Mouse (Mus musculus): Measurements from ENCODE around the gene Naa16. TPM values are rescaled to one million over a fixed set of nuclear protein-coding genes. Genes with fewer than 3 reads are reported as not detected.

The Naa16 gene
- polyA plus RNA-seq, 1 experiment, result 0.28 TPM

DNA sequence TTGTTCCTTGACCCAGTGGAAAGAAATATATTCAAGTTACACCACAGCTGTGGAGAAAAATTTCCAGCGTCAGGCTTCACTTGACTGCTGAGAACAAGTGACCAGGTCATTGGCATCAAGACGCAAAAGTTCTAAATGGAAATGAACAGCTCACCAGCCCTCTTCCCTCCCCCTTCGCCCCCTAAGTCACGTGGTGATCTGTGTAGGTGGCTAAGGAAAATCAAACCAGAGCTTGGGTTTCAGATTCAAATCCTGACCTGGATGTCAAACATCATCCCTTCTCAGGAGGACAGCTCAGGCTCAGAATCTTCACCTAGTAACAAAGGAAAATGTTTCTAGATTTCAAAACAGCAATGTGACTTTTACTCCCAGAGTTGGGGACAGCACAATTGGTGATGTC, 91.3 kb downstream of the Naa16 start:
- WGBS, result 46% methylated on average over 4 of the region's 4 CpGs
- no peak overlapping the region for H3K27ac ChIP-seq (ENCODE audit: insufficient read depth, low read depth, low read length)
- 0 out of 2 replicates have a peak, but pooled peaks cover 5% of the 10 kb centered on the region for H3K27me3 ChIP-seq (ENCODE audit: control insufficient read depth, insufficient read depth, low read length)
- H3K36me3 ChIP-seq (ENCODE audit: control insufficient read depth, insufficient read depth, low read length), result no peaks in the 10 kb centered on the region
- no peak overlapping the region for H3K4me3 ChIP-seq (ENCODE audit: low read depth, low read length)
- TF ChIP-seq CTCF (IDR thresholded peaks at IDR 0.05; ENCODE audit: extremely low read depth, insufficient read length, insufficient replicate concordance, low read depth, low read length) (no peak), POLR2A (IDR thresholded peaks at IDR 0.05; ENCODE audit: low read depth, low read length) (no peak)
- H3K4me1 ChIP-seq (ENCODE audit: control insufficient read depth, insufficient read depth, insufficient read length, low read length), result peaks cover 13% of the 10 kb centered on the region

DNA sequence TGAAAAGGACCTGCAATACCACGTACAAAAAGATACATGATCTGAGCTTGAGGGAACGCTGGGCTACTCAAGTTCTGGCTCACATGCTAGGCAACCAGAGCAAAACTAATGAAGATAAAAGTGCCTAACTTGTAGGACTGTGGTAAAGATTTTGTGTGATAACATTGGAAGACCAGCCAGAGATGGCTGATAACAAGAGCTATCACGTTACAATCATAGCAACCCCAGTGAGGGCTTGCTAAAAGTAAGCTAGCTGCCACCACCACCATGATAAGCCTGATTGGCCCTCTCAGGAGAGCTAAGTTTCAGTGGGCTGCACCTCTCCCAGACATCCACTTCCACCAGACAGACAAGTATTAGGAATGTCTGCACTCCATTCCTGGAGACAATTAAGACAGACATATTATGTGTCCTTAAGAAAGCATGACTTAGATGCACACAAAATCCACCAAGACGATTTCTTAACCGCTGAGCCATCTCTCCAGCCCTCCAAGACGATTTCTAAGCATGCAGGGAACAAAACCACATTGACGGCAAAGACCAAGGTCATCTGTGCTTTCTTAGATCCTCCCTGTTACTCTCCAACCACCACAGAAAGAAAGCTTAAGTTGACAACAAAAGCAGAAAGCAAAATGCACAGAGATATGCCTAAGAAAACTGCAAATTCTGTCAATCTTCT, 92.1 kb downstream of the Naa16 start:
- WGBS, result 52% methylated on average over 7 of the region's 7 CpGs
- no peak overlapping the region for H3K27ac ChIP-seq (ENCODE audit: insufficient read depth, low read depth, low read length)
- TF ChIP-seq CTCF (IDR thresholded peaks at IDR 0.05; ENCODE audit: extremely low read depth, insufficient read length, insufficient replicate concordance, low read depth, low read length) (no peak), POLR2A (IDR thresholded peaks at IDR 0.05; ENCODE audit: low read depth, low read length) (no peak)
- peaks cover 13% of the 10 kb centered on the region for H3K4me1 ChIP-seq (ENCODE audit: control insufficient read depth, insufficient read depth, insufficient read length, low read length)
- 0 out of 2 replicates have a peak, but pooled peaks cover 5% of the 10 kb centered on the region for H3K27me3 ChIP-seq (ENCODE audit: control insufficient read depth, insufficient read depth, low read length)
- H3K4me3 ChIP-seq (ENCODE audit: low read depth, low read length), result no peak overlapping the region
- no peaks in the 10 kb centered on the region for H3K36me3 ChIP-seq (ENCODE audit: control insufficient read depth, insufficient read depth, low read length)

DNA sequence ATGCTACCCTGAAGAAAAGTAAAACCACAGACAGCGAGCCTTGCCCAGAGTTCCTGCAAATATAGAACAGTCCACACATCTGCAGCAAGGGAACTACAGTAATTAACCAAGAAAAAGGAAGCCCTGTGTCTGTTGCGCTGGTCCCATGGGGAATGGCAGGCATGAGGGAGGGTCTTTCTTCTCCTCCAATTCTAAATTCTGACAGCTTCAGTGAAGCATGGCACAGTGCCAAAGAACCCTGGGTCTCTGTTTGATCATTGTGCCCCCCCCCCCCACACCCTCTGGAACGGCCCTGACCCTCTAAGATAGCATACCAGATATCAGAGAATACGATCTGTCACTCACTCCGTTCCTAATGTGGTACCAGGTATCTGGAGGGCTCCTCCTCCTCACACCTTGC, 93.7 kb downstream of the Naa16 start:
- H3K36me3 ChIP-seq (ENCODE audit: control insufficient read depth, insufficient read depth, low read length), result no peaks in the 10 kb centered on the region
- WGBS, result 45% methylated on average over 5 of the region's 5 CpGs
- H3K27ac ChIP-seq (ENCODE audit: insufficient read depth, low read depth, low read length), result no peak overlapping the region
- 0 out of 2 replicates have a peak, but pooled peaks cover 5% of the 10 kb centered on the region for H3K27me3 ChIP-seq (ENCODE audit: control insufficient read depth, insufficient read depth, low read length)
- no peak overlapping the region for H3K4me3 ChIP-seq (ENCODE audit: low read depth, low read length)
- peaks cover 15% of the 10 kb centered on the region for H3K4me1 ChIP-seq (ENCODE audit: control insufficient read depth, insufficient read depth, insufficient read length, low read length)
- TF ChIP-seq POLR2A (IDR thresholded peaks at IDR 0.05; ENCODE audit: low read depth, low read length), result no peak
- no peak for TF ChIP-seq CTCF (IDR thresholded peaks at IDR 0.05; ENCODE audit: extremely low read depth, insufficient read length, insufficient replicate concordance, low read depth, low read length)

DNA sequence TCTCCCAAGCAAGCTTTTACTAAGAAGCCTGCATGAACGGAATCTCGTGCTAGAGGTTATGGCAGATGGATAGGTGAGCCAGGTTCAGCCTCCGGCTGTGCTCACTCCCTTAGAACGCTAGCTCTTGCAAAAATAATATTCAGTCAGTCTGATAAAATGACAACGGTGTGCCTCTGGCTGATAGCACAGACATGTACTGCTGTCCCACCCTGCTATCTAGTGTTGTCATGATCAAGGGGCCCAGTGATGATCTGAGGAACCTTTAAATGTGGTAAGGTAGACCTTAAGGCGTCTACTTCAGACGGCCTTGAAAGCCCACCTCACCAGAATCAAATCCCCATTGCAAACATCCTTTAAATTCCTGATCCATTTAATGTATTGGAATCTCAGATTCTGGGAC, 94.4 kb downstream of the Naa16 start:
- 0 out of 2 replicates have a peak, but pooled peaks cover 5% of the 10 kb centered on the region for H3K27me3 ChIP-seq (ENCODE audit: control insufficient read depth, insufficient read depth, low read length)
- no peak overlapping the region for H3K27ac ChIP-seq (ENCODE audit: insufficient read depth, low read depth, low read length)
- 85% methylated on average over 7 of the region's 7 CpGs for WGBS
- no peaks in the 10 kb centered on the region for H3K36me3 ChIP-seq (ENCODE audit: control insufficient read depth, insufficient read depth, low read length)
- TF ChIP-seq CTCF (IDR thresholded peaks at IDR 0.05; ENCODE audit: extremely low read depth, insufficient read length, insufficient replicate concordance, low read depth, low read length) (no peak), POLR2A (IDR thresholded peaks at IDR 0.05; ENCODE audit: low read depth, low read length) (no peak)
- H3K4me1 ChIP-seq (ENCODE audit: control insufficient read depth, insufficient read depth, insufficient read length, low read length), result peaks cover 13% of the 10 kb centered on the region
- H3K4me3 ChIP-seq (ENCODE audit: low read depth, low read length), result no peak overlapping the region

DNA sequence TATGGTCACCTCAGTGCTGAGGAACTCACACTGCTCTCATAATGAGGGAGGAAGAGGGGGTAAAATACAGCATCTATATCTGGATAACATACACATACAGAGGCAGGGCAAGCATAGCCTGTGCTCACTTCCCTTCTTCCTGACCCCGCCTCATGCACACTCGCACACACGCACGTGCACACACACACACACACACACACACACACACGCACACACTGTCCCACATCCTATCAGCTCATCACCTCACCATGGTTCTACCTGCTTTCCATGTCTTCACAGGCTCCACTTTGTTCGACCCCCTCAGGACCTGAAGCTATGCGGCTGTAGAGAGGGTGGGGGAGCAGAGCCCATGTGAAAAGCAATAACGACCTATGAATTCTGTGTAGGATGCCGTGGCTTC, 95.0 kb downstream of the Naa16 start:
- Histone ChIP-seq H3K4me1 (ENCODE audit: control insufficient read depth, insufficient read depth, insufficient read length, low read length) (peaks cover 6% of the 10 kb centered on the region; the same call in 1 of the 2 replicates), H3K27me3 (ENCODE audit: control insufficient read depth, insufficient read depth, low read length) (0 out of 2 replicates have a peak, but pooled peaks cover 2% of the 10 kb centered on the region), H3K36me3 (ENCODE audit: control insufficient read depth, insufficient read depth, low read length) (no peaks in the 10 kb centered on the region; the same call in 1 of the 2 replicates), H3K27ac (ENCODE audit: insufficient read depth, low read depth, low read length) (no peak overlapping the region), H3K4me3 (ENCODE audit: low read depth, low read length) (no peak overlapping the region)
- WGBS, result 82% methylated on average over 9 of the region's 9 CpGs
- TF ChIP-seq POLR2A (IDR thresholded peaks at IDR 0.05; ENCODE audit: low read depth, low read length) (no peak), CTCF (IDR thresholded peaks at IDR 0.05; ENCODE audit: extremely low read depth, insufficient read length, insufficient replicate concordance, low read depth, low read length) (no peak)

DNA sequence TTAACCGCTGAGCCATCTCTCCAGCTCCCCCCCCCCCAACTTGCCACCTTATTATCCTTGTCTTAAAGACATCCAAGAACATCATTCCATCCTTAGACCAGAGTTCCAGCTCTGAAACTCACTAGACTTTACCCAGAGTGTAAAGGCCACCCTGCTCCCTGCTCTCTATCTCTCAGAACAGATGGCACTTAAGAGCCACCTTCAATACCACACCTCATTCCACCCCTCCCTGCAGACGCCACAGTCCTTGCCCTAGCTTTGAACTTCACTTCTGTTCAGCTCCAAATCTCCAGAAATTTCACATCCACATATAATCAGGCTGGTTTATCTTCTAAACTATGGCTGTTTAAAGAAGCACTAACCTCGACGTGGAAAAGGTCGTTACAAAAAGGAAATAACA, 95.6 kb downstream of the Naa16 start:
- peaks cover 3% of the 10 kb centered on the region; the same call in 1 of the 2 replicates for H3K4me1 ChIP-seq (ENCODE audit: control insufficient read depth, insufficient read depth, insufficient read length, low read length)
- no peak overlapping the region for H3K4me3 ChIP-seq (ENCODE audit: low read depth, low read length)
- no peak overlapping the region for H3K27ac ChIP-seq (ENCODE audit: insufficient read depth, low read depth, low read length)
- WGBS, result 37% methylated on average over 5 of the region's 5 CpGs
- no peaks in the 10 kb centered on the region; the same call in 1 of the 2 replicates for H3K36me3 ChIP-seq (ENCODE audit: control insufficient read depth, insufficient read depth, low read length)
- TF ChIP-seq CTCF (IDR thresholded peaks at IDR 0.05; ENCODE audit: extremely low read depth, insufficient read length, insufficient replicate concordance, low read depth, low read length), result no peak
- TF ChIP-seq POLR2A (IDR thresholded peaks at IDR 0.05; ENCODE audit: low read depth, low read length), result no peak
- no peaks in the 10 kb centered on the region for H3K27me3 ChIP-seq (ENCODE audit: control insufficient read depth, insufficient read depth, low read length)

DNA sequence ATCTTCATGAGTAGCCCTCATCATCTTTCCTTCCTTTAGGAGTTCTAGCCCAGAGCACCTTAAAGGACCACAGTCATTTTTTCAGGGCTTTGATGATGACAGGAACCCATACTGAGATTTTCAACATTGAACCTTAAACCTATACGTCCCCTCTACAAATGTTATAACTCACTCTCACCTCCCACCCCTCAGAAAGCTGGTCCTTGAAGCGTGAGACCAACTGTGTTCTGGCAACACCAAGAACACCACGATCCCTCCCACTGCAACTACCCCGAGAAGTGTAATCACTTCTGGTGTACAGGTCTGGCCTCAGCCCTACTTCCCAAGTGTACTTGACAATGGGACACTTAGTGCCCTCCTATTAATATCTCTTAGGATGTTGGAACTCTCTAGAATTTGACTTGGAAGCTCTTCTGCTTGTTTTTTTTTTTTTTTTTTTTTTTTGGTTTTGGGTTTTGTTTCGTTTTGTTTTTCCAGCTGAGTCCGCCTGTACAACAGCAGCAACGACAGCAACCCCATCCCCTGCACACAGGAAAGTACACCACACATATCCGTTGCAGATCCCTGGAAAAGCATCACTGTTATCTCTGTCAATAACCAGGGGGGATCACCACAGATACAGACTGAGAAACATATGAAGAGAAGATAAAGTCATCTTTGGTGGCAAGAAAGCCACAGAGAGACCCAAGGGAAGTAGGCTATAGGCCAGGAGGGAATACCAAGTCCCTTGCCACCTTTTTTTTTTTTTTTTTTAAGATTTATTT, 96.3 kb downstream of the Naa16 start:
- Histone ChIP-seq H3K27ac (ENCODE audit: insufficient read depth, low read depth, low read length) (no peak overlapping the region), H3K27me3 (ENCODE audit: control insufficient read depth, insufficient read depth, low read length) (no peaks in the 10 kb centered on the region), H3K4me3 (ENCODE audit: low read depth, low read length) (no peak overlapping the region), H3K4me1 (ENCODE audit: control insufficient read depth, insufficient read depth, insufficient read length, low read length) (peaks cover 3% of the 10 kb centered on the region; the same call in 1 of the 2 replicates), H3K36me3 (ENCODE audit: control insufficient read depth, insufficient read depth, low read length) (no peaks in the 10 kb centered on the region; the same call in 1 of the 2 replicates)
- WGBS, result 78% methylated on average over 8 of the region's 8 CpGs
- TF ChIP-seq POLR2A (IDR thresholded peaks at IDR 0.05; ENCODE audit: low read depth, low read length) (no peak), CTCF (IDR thresholded peaks at IDR 0.05; ENCODE audit: extremely low read depth, insufficient read length, insufficient replicate concordance, low read depth, low read length) (no peak)
